9 mouse cellular contexts compared by ENCODE assay signal in the genomic region with DNA sequence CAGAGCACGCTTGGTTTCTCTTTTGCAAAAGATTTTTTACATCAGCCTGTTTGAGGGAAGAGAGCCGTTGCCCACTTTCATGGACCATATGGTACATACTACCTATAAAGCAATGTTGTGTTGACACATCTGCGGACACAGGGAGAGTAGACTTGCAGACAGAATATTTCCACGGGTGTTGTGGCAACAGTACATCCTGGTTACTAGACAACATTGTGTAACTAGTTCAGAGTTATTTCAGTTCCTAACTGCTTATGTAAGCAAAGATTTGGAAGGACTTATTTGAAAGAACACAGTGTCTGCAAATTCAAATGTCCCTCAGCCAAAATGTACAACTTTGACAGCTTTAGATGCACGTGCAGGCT. TPM values are rescaled to one million over a fixed set of nuclear protein-coding genes. Genes with fewer than 3 reads are reported as not detected.
A peak's percentile ranks its signal among the peaks of the same experiment; 100 is the strongest.
DNase-seq lines count a peak whose midpoint lies in the region; ATAC-seq and TF ChIP-seq lines count a peak whose summit lies in the region.
"Had no signal": no experiment of that assay in that cellular context is flagged by ENCODE, and none has a peak within 500 bp of the region (broad histone marks: within the 10 kb centered on the region; RNA-seq: fewer than 3 reads in every experiment).

No protein-coding gene starts in this region.

- H3K79me2 ChIP-seq in macrophage (ENCODE audit: inconsistent target), result no peaks in the 10 kb centered on the region

- 21% methylated on average over 5 of the region's 5 CpGs for WGBS in macrophage (ENCODE audit: missing documents)

- intact Hi-C loops in left cerebral cortex, adult 2 months (cut with DNase I), result loop anchor here (1.0 to 10.0 kb wide), 6 partner anchors 73 to 308 kb away; no protein-coding TSS in a partner anchor
- intact Hi-C loops in heart, postnatal 25 days (cut with DNase I), result loop anchor here (2.0 to 5.0 kb wide), 5 partner anchors 91 to 363 kb away; no protein-coding TSS in a partner anchor

- peak overlapping the region; percentile 57 for H3K27ac ChIP-seq in left cerebral cortex, adult 2 months
- H3K27ac ChIP-seq in macrophage, result peak overlapping the region; percentile 93

- no peak for TF ChIP-seq CTCF in left cerebral cortex, adult 2 months (IDR thresholded peaks at IDR 0.05)

- peak; percentile 39 for ATAC-seq in common myeloid progenitor, adult 5-6 weeks (replicated peaks; ENCODE audit: low read depth, poor library complexity, severe bottlenecking)

- H3K36me3 ChIP-seq in macrophage (ENCODE audit: inconsistent target), result no peaks in the 10 kb centered on the region

- DNase-seq in left cerebral cortex, adult 2 months (ENCODE audit: extremely low spot score in 1 of 2, low spot score in 2 of 2), result peak in 1 of 2 experiments; percentile 49
- no peak for DNase-seq in left cerebral cortex, adult 11 months (ENCODE audit: low spot score)
- peak; percentile 42 for DNase-seq in heart, postnatal 25 days (ENCODE audit: low spot score)
- DNase-seq in spleen, postnatal 4 days (ENCODE audit: low spot score in 2 of 2), result no peak
- no peak for DNase-seq in cerebellum, postnatal 10 days
- DNase-seq in thymus, postnatal 14 days, result no peak

- no peak overlapping the region for H3K4me3 ChIP-seq in left cerebral cortex, adult 2 months
- H3K4me3 ChIP-seq in macrophage (ENCODE audit: inconsistent target), result no peak overlapping the region

RNA-seq across cellular contexts. Expression of a gene that starts 43.6 kb away (rescaled TPM):
- total RNA-seq in left cerebral cortex, adult 2 months (2021), result not detected
- total RNA-seq in common myeloid progenitor, adult 5-6 weeks (2017), result not detected in 2 replicates
- not detected for total RNA-seq in heart, postnatal 25 days (2021)
- under 1 TPM in 2 of 26 experiments, not detected in 24; 0.66 to 0.92 TPM for total RNA-seq in macrophage (2018; cell fraction: chromatin; rRNA removed)
- total RNA-seq in macrophage (2018; cell fraction: cytosol; rRNA removed), result not detected
- under 1 TPM in 2 of 26 experiments, not detected in 24; 0.58 to 0.60 TPM for total RNA-seq in macrophage (2018; cell fraction: nucleus; rRNA removed)
- not detected in 3 replicates for polyA plus RNA-seq in macrophage (2018)
- total RNA-seq: left cerebral cortex, adult 8-10 months had no signal
